Mouse (Mus musculus): ENCODE measurements around the gene Wdr20.

Wdr20 gene

DNA sequence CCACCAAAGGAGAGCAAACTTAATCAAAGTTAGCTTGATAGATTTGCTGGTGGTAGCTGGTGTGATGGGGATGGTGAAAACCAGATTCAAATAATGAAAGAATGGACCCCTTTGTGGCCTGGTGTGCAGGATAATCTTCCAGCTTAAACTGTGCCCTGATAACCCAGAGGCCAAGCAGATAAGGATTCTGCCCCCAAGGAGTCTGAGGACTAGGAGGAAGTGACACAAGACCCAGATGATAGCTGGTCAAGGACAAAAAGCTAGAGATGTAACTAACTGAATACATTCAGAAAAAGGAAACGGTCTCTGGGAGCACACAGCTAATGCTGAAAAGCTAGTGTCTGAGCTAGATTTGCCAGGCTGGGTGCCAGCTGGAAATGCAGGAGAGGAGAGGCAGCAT, 114.2 kb downstream of the Wdr20 start:
- no peak for DNase-seq (ENCODE audit: low spot score)
